Mouse (Mus musculus) limb, embryonic 11.5 days (tissue): ENCODE measurements at regions not wholly inside any gene's neighbourhood (a gene's known extent, or its start where the extent isn't known, plus 50 kb on each side); places are given as distances from the start of the nearest gene placed in this dataset.

Experiments
- ATAC-seq: fragments of 200-750 bp; cut with Nextera tagmentation; 2 replicates; pipeline ENCODE4 v1.8.0; 2017; ENCODE audit warnings: low read depth; ENCODE audit not compliant: insufficient number of reproducible peaks, low FRiP score, low TSS enrichment
- DNase-seq: peaks from one replicate; pipeline ENCODE4 v3.0.0-alpha.2; 2015; ENCODE audit warnings: low spot score
- H3K27ac ChIP-seq: fragments of 300-500 bp; sonication (generic); replicated peaks from 2 replicates; pipeline ENCODE4 v1.5.1; 2014; ENCODE audit warnings: low read depth, mild to moderate bottlenecking, low read length
- H3K27me3 ChIP-seq: fragments of 300-500 bp; sonication (generic); 2 replicates; pipeline ENCODE4 v1.6.1; 2014; ENCODE audit warnings: mild to moderate bottlenecking, low read length, mixed read lengths; ENCODE audit not compliant: control insufficient read depth, insufficient read depth
- H3K36me3 ChIP-seq: fragments of 300-500 bp; sonication (generic); 2 replicates; pipeline ENCODE4 v1.6.1; 2014; ENCODE audit warnings: mild to moderate bottlenecking, low read length, moderate library complexity, mixed read lengths; ENCODE audit not compliant: control insufficient read depth, insufficient read depth
- H3K4me1 ChIP-seq: fragments of 300-500 bp; sonication (generic); 2 replicates; pipeline ENCODE4 v1.6.1; 2014; ENCODE audit warnings: low read length, mixed read lengths; ENCODE audit not compliant: control insufficient read depth, insufficient read depth
- H3K4me2 ChIP-seq: fragments of 300-500 bp; sonication (generic); 2 replicates; pipeline ENCODE4 v1.6.1; 2014; ENCODE audit warnings: low read depth, mild to moderate bottlenecking, moderate library complexity; ENCODE audit not compliant: severe bottlenecking
- H3K4me3 ChIP-seq: fragments of 300-500 bp; sonication (generic); 2 replicates; pipeline ENCODE4 v1.5.1; 2014; ENCODE audit warnings: low read depth, low read length
- H3K9ac ChIP-seq: fragments of 300-500 bp; sonication (generic); 2 replicates; pipeline ENCODE4 v1.6.1; 2014; ENCODE audit warnings: mild to moderate bottlenecking, low read length
- H3K9me3 ChIP-seq: fragments of 300-500 bp; sonication (generic); 2 replicates; pipeline ENCODE4 v1.6.1; 2016; ENCODE audit warnings: low read length; ENCODE audit not compliant: control insufficient read depth
- WGBS: fragments of 180-500 bp; shearing (Covaris S2); extraction: QIAGEN DNeasy Blood & Tissue Kit; methylation state at CpG from one replicate; pipeline ENCODE4 v1.1.7; 2014; 5-methylcytosine and 5-hydroxymethylcytosine counted together

DNA sequence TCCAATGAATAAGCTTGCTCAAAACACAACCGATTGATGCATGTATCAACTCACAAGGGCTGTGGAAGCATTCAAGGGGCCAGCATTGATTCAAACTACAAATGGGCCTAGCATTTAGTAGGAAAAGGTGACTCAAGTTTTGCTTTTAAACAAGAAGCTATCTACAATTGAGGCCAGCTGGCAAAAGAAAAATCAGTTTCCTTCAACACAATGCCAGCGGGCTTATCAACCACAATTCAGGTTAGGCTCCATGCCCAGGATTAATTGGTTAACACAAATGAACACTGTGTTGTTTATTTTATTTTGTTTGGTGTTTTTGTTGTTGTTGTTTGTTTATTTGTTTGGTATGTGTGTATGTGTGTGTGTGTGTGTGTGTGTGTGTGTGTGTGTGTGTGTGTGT, 89.4 kb downstream of the P2ry1 start:
- Histone ChIP-seq H3K4me2 (no peak overlapping the region), H3K9me3 (no peaks in the 10 kb centered on the region), H3K4me3 (no peak overlapping the region), H3K9ac (no peak overlapping the region), H3K27me3 (no peaks in the 10 kb centered on the region), H3K4me1 (no peaks in the 10 kb centered on the region), H3K27ac (no peak overlapping the region), H3K36me3 (no peaks in the 10 kb centered on the region)
- WGBS = 88% methylated on average over 2 of the region's 2 CpGs
- ATAC-seq (no peak), DNase-seq (no peak)

DNA sequence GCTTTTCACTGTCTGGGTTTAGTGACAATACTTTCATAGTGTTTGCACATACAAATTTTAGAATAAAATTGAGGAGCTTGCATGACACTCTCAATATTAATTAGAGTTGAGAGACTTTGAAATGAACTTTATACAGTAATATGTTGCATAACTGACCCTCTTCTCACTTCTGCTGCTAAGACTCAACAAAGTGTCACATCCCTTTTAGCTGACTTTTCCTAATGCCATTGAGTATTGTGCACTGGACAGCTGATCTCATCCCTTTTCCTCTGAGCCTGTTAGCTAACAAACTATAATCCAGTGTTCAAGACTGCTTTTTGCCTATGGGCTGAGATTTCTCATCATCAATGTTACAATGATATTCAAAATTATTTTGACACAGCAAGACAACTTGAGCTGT, 113.8 kb downstream of the P2ry1 start:
- Histone ChIP-seq H3K4me2 (no peak overlapping the region), H3K9me3 (no peaks in the 10 kb centered on the region), H3K27me3 (no peaks in the 10 kb centered on the region), H3K4me3 (no peak overlapping the region), H3K9ac (no peak overlapping the region), H3K36me3 (no peaks in the 10 kb centered on the region), H3K27ac (no peak overlapping the region), H3K4me1 (no peaks in the 10 kb centered on the region)
- ATAC-seq (no peak), DNase-seq (no peak)

DNA sequence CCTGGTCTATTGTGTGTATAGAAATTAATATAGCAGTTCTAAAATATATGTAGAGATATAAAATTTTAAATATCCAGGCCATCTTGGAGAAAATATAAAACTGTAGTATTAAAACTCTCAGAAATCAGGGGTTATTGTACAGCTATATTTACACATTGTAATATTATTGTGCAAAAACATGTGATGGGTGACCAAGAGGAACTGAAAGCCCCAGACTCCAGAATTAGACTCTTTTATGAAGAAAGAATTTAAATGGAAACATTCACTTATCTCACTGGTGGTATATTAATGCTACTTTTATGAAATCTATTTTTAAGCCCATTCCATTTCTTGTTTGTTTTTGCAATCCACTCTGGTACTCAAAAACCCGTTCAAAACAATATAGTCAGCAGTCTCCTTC, 130.5 kb downstream of the P2ry1 start:
- no peaks in the 10 kb centered on the region for H3K36me3 ChIP-seq
- no peak overlapping the region for H3K4me2 ChIP-seq
- 69% methylated on average over 1 of the region's 1 CpGs for WGBS
- no peaks in the 10 kb centered on the region for H3K27me3 ChIP-seq
- H3K4me1 ChIP-seq = no peaks in the 10 kb centered on the region
- H3K27ac ChIP-seq = no peak overlapping the region
- no peak for DNase-seq
- no peak for ATAC-seq
- no peaks in the 10 kb centered on the region for H3K9me3 ChIP-seq
- H3K4me3 ChIP-seq = no peak overlapping the region
- H3K9ac ChIP-seq = no peak overlapping the region

DNA sequence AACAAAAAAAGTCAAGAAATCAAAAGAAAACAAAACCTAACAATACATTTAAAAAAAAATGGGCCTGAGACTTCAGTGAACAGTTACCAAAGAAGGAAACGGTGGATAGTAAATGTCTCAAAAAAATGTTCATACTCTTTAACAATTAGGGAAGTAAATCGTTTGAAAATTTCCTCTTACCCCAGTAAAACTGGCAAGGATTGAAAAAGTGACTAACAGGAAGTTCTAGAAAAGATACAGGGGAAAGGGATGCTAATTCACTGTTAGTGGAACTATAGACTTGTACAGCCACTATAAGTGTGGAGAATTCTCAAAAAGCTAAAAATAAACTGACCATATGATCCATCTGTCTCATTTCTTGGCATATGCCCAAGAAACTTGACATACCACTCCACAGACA, 151.5 kb downstream of the P2ry1 start:
- H3K27me3 ChIP-seq = no peaks in the 10 kb centered on the region
- 88% methylated on average over 2 of the region's 2 CpGs for WGBS
- ATAC-seq = no peak
- H3K4me1 ChIP-seq = no peaks in the 10 kb centered on the region
- no peak overlapping the region for H3K4me2 ChIP-seq
- H3K9ac ChIP-seq = no peak overlapping the region
- no peak overlapping the region for H3K4me3 ChIP-seq
- no peak for DNase-seq
- no peaks in the 10 kb centered on the region for H3K9me3 ChIP-seq
- no peak overlapping the region for H3K27ac ChIP-seq
- no peaks in the 10 kb centered on the region for H3K36me3 ChIP-seq

DNA sequence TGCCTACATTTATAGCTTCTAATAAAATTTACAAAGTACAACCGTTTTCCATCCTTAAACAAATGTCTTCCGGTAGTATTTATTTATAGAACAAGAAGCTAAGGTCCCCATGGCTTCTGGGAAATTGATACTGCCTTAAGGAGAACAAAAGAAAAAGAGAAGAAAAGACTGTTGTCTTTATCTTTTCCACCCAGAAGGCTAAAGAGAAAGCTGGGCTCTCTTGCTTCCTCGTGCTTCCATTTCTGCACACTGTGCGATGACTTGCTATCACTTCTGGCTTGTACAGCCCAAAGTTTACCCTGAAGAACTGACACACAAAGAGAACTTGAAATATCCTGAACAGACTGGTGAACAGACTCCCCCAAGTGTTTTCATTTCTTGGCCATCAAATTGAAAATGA, 157.2 kb downstream of the P2ry1 start:
- Histone ChIP-seq H3K9me3 (no peaks in the 10 kb centered on the region), H3K9ac (no peak overlapping the region), H3K27ac (no peak overlapping the region), H3K4me3 (no peak overlapping the region), H3K27me3 (no peaks in the 10 kb centered on the region), H3K36me3 (no peaks in the 10 kb centered on the region), H3K4me1 (no peaks in the 10 kb centered on the region), H3K4me2 (no peak overlapping the region)
- ATAC-seq (no peak), DNase-seq (no peak)
- whole genome bisulfite sequencing = 83% methylated on average over 4 of the region's 4 CpGs

DNA sequence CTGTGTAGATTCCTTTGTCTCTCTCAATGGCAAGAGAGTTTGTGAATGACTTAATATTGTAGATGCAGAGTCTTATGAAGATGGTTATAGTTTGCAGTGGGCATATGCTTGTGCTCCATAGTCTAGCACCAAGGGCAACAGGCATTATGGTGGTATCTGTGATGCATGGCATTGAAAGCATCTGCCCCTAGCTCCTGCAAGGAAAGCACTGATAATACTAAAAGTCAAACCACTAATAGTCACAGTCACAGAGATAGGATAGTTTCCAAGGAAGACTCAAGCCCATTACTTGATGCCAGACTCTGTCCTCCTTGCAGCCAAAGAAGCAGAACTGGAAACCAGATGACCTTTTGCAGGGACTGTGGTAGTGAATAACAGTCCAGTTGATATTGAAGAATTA, 158.8 kb downstream of the P2ry1 start:
- H3K9me3 ChIP-seq = no peaks in the 10 kb centered on the region
- ATAC-seq = no peak
- no peaks in the 10 kb centered on the region for H3K36me3 ChIP-seq
- no peak overlapping the region for H3K9ac ChIP-seq
- no peak overlapping the region for H3K4me3 ChIP-seq
- no peaks in the 10 kb centered on the region for H3K4me1 ChIP-seq
- DNase-seq = no peak
- no peak overlapping the region for H3K27ac ChIP-seq
- H3K27me3 ChIP-seq = no peaks in the 10 kb centered on the region
- no peak overlapping the region for H3K4me2 ChIP-seq

DNA sequence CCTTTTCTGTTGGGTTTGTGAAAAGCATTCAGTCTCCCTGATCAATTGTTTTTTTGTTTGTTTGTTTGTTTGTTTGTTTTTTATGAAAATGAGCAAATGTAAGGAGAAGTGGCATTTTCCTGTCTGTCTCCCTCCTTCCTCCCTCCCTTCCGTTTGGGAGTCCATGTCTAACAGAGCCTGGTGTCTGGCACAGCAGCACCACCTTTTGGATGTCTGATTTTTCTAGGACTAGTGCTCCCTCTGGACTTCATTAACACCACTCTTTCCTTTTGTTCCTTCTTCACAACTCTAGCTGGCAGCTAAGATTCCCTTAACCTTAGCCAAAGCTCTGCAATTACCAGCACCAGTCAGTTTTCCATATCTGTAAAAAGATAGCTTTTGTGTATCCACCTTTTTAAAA, 175.6 kb upstream of the Rap2b start:
- Histone ChIP-seq H3K4me3 (no peak overlapping the region), H3K4me2 (no peak overlapping the region), H3K9ac (no peak overlapping the region), H3K27ac (no peak overlapping the region), H3K36me3 (no peaks in the 10 kb centered on the region), H3K4me1 (no peaks in the 10 kb centered on the region), H3K27me3 (no peaks in the 10 kb centered on the region), H3K9me3 (no peaks in the 10 kb centered on the region)
- ATAC-seq = no peak
- DNase-seq = no peak
- 33% methylated on average over 1 of the region's 1 CpGs for WGBS

DNA sequence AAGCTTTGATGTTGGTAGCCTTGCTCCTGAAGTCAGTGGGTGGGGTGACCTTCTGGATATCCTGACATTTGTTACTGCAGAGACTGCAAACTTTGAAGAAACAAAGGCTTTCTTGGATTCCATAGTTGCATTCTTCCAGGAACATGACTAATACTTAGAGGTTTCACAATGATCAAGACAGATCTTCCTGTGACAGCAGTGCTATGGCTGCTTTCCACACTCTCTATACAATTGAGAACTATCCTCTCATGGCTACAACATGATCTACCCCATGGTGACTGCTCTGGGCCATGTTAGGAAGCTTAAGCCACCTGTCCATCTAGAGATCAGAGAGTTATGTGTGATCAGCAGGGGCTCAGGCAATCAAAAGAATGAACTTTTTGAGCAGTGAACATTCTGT, 172.8 kb upstream of the Rap2b start:
- H3K9ac ChIP-seq = no peak overlapping the region
- DNase-seq (no peak), ATAC-seq (no peak)
- H3K36me3 ChIP-seq = no peaks in the 10 kb centered on the region
- H3K4me2 ChIP-seq = no peak overlapping the region
- no peak overlapping the region for H3K27ac ChIP-seq
- no peaks in the 10 kb centered on the region for H3K9me3 ChIP-seq
- H3K4me3 ChIP-seq = no peak overlapping the region
- no peaks in the 10 kb centered on the region for H3K4me1 ChIP-seq
- H3K27me3 ChIP-seq = no peaks in the 10 kb centered on the region

DNA sequence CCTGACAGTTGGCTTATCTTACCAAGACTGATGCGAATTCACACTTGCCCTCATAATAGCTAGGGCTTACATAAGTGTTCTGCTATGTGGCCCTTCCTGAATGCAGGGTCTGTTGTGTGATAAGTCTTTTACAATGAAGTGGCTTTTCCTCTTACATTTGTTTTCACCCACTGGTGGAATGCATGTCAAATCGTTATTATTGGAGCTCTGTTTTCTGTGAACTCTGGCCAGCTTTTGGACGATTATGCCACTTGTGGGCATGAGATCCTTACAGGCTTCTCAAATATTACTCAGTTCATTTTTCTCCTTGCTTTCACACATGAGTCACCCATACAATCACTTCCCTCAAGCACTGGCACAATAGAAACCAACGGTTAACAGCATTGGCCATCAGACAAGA, 144.9 kb upstream of the Rap2b start:
- Histone ChIP-seq H3K4me2 (no peak overlapping the region), H3K27me3 (no peaks in the 10 kb centered on the region), H3K27ac (no peak overlapping the region), H3K36me3 (no peaks in the 10 kb centered on the region), H3K9me3 (no peaks in the 10 kb centered on the region), H3K9ac (no peak overlapping the region), H3K4me1 (no peaks in the 10 kb centered on the region), H3K4me3 (no peak overlapping the region)
- 72% methylated on average over 4 of the region's 4 CpGs for WGBS
- no peak for DNase-seq
- no peak for ATAC-seq
